Mouse (Mus musculus): ENCODE measurements around the gene Dtnbp1. TPM values are rescaled to one million over a fixed set of nuclear protein-coding genes. Genes with fewer than 3 reads are reported as not detected.
A peak's percentile ranks its signal among the peaks of the same experiment; 100 is the strongest.

Dtnbp1 gene
- polyA plus RNA-seq, 1 experiment from 2014 or later, result 148 TPM

GRCm38 (mm10) chr13:44921721-44922120, 80.2 kb downstream of the Dtnbp1 start:
- no peak overlapping the region for H3K4me2 ChIP-seq (ENCODE audit: low read depth, low read length)
- no peak overlapping the region for H3K9ac ChIP-seq (replicated peaks; ENCODE audit: low read depth, low read length)
- H3K27me3 ChIP-seq (ENCODE audit: control insufficient read depth, insufficient read depth, low read length), result no peaks in the 10 kb centered on the region
- H3K4me1 ChIP-seq (ENCODE audit: control insufficient read depth, insufficient read depth, low read length), result no peaks in the 10 kb centered on the region
- peaks cover 67% of the 10 kb centered on the region for H3K36me3 ChIP-seq (ENCODE audit: control insufficient read depth, insufficient read depth, low read length)
- 91% methylated on average over 5 of the region's 5 CpGs for WGBS
- no peaks in the 10 kb centered on the region for H3K9me3 ChIP-seq (ENCODE audit: control insufficient read depth, low read length)
- H3K4me3 ChIP-seq (ENCODE audit: low read depth, low read length), result no peak overlapping the region
- no peak for ATAC-seq (ENCODE audit: low read depth)
- H3K27ac ChIP-seq (ENCODE audit: low read depth, low read length), result no peak overlapping the region

- Histone ChIP-seq H3K4me2 (ENCODE audit: low read depth, low read length) (no peak overlapping the region), H3K4me1 (ENCODE audit: control insufficient read depth, insufficient read depth, low read length) (no peaks in the 10 kb centered on the region), H3K4me3 (ENCODE audit: low read depth, low read length) (no peak overlapping the region), H3K9ac (replicated peaks; ENCODE audit: low read depth, low read length) (no peak overlapping the region), H3K9me3 (ENCODE audit: control insufficient read depth, low read length) (no peaks in the 10 kb centered on the region), H3K27me3 (ENCODE audit: control insufficient read depth, insufficient read depth, low read length) (no peaks in the 10 kb centered on the region), H3K36me3 (ENCODE audit: control insufficient read depth, insufficient read depth, low read length) (peaks cover 73% of the 10 kb centered on the region), H3K27ac (ENCODE audit: low read depth, low read length) (no peak overlapping the region)
- no peak for ATAC-seq (ENCODE audit: low read depth)
- 67% methylated on average over 10 of the region's 10 CpGs for WGBS
Observed at GRCm38 (mm10) chr13:44921095-44921494, 80.9 kb downstream of the Dtnbp1 start.

- Histone ChIP-seq H3K4me3 (ENCODE audit: low read depth, low read length) (no peak overlapping the region), H3K4me1 (ENCODE audit: control insufficient read depth, insufficient read depth, low read length) (no peaks in the 10 kb centered on the region), H3K9ac (replicated peaks; ENCODE audit: low read depth, low read length) (no peak overlapping the region), H3K36me3 (ENCODE audit: control insufficient read depth, insufficient read depth, low read length) (peaks cover 74% of the 10 kb centered on the region), H3K9me3 (ENCODE audit: control insufficient read depth, low read length) (no peaks in the 10 kb centered on the region), H3K27ac (ENCODE audit: low read depth, low read length) (no peak overlapping the region), H3K4me2 (ENCODE audit: low read depth, low read length) (no peak overlapping the region), H3K27me3 (ENCODE audit: control insufficient read depth, insufficient read depth, low read length) (no peaks in the 10 kb centered on the region)
- ATAC-seq (ENCODE audit: low read depth), result no peak
- WGBS, result 88% methylated on average over 2 of the region's 2 CpGs
Observed at GRCm38 (mm10) chr13:44918269-44918668, 83.7 kb downstream of the Dtnbp1 start.

GRCm38 (mm10) chr13:44917202-44917601, 84.7 kb downstream of the Dtnbp1 start:
- Histone ChIP-seq H3K36me3 (ENCODE audit: control insufficient read depth, insufficient read depth, low read length) (peaks cover 70% of the 10 kb centered on the region), H3K4me2 (ENCODE audit: low read depth, low read length) (no peak overlapping the region), H3K4me1 (ENCODE audit: control insufficient read depth, insufficient read depth, low read length) (no peaks in the 10 kb centered on the region), H3K9ac (replicated peaks; ENCODE audit: low read depth, low read length) (no peak overlapping the region), H3K27ac (ENCODE audit: low read depth, low read length) (no peak overlapping the region), H3K27me3 (ENCODE audit: control insufficient read depth, insufficient read depth, low read length) (no peaks in the 10 kb centered on the region), H3K4me3 (ENCODE audit: low read depth, low read length) (no peak overlapping the region), H3K9me3 (ENCODE audit: control insufficient read depth, low read length) (no peaks in the 10 kb centered on the region)
- no peak for ATAC-seq (ENCODE audit: low read depth)
- WGBS, result 93% methylated on average over 4 of the region's 4 CpGs

- Histone ChIP-seq H3K4me2 (ENCODE audit: low read depth, low read length) (no peak overlapping the region), H3K27me3 (ENCODE audit: control insufficient read depth, insufficient read depth, low read length) (no peaks in the 10 kb centered on the region), H3K9me3 (ENCODE audit: control insufficient read depth, low read length) (no peaks in the 10 kb centered on the region), H3K9ac (replicated peaks; ENCODE audit: low read depth, low read length) (no peak overlapping the region), H3K4me1 (ENCODE audit: control insufficient read depth, insufficient read depth, low read length) (no peaks in the 10 kb centered on the region), H3K27ac (ENCODE audit: low read depth, low read length) (no peak overlapping the region), H3K36me3 (ENCODE audit: control insufficient read depth, insufficient read depth, low read length) (peaks cover 71% of the 10 kb centered on the region), H3K4me3 (ENCODE audit: low read depth, low read length) (no peak overlapping the region)
- ATAC-seq (ENCODE audit: low read depth), result no peak
- WGBS, result 68% methylated on average over 4 of the region's 4 CpGs
Observed at GRCm38 (mm10) chr13:44915945-44916344, 86.0 kb downstream of the Dtnbp1 start.

DNA sequence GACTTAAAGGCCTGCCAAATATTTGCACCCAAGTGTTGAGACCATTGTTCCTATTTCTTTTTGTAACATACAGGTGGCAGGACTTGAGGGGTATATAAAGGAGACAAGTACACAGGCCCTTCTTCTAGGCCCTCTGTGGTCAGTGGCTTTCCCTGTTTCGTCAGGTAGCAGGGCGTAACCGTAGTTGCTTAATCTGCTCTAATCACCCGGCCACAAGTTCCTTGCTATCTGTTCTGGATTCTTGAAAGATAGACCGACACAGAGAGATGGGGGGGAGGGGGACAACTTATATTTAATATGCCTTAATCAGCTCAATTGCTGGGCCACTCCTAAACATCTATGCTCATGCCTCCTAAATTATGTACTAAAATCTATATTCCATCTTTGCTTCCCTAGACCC, 86.6 kb downstream of the Dtnbp1 start:
- no peak overlapping the region for H3K4me2 ChIP-seq (ENCODE audit: low read depth, low read length)
- 96% methylated on average over 5 of the region's 5 CpGs for WGBS
- H3K27ac ChIP-seq (ENCODE audit: low read depth, low read length), result no peak overlapping the region
- ATAC-seq (ENCODE audit: low read depth), result no peak
- peaks cover 76% of the 10 kb centered on the region for H3K36me3 ChIP-seq (ENCODE audit: control insufficient read depth, insufficient read depth, low read length)
- no peak overlapping the region for H3K9ac ChIP-seq (replicated peaks; ENCODE audit: low read depth, low read length)
- H3K27me3 ChIP-seq (ENCODE audit: control insufficient read depth, insufficient read depth, low read length), result no peaks in the 10 kb centered on the region
- H3K9me3 ChIP-seq (ENCODE audit: control insufficient read depth, low read length), result no peaks in the 10 kb centered on the region
- no peaks in the 10 kb centered on the region for H3K4me1 ChIP-seq (ENCODE audit: control insufficient read depth, insufficient read depth, low read length)
- H3K4me3 ChIP-seq (ENCODE audit: low read depth, low read length), result no peak overlapping the region

DNA sequence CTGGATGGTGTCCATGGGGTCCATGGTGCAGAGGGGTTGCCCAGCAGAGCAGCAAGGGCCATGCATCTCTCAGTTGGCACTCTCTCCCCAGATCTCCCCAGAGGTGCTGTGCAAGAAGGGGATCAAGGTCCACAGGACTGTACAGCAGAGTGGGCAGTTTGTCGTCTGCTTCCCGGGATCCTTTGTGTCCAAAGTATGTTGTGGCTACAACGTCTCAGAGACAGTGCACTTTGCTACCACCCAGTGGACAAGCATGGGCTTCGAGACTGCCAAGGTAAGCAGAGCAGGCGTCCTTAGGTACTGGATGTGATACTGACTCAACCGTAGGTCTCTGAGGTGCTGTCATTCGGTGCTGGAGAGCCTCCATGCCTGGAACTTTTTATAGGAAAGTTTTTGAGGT, 88.4 kb downstream of the Dtnbp1 start:
- peaks cover 85% of the 10 kb centered on the region for H3K36me3 ChIP-seq (ENCODE audit: control insufficient read depth, insufficient read depth, low read length)
- ATAC-seq (ENCODE audit: low read depth), result 0 out of 2 replicates have a peak, but pooled peaks have one; percentile 12

DNA sequence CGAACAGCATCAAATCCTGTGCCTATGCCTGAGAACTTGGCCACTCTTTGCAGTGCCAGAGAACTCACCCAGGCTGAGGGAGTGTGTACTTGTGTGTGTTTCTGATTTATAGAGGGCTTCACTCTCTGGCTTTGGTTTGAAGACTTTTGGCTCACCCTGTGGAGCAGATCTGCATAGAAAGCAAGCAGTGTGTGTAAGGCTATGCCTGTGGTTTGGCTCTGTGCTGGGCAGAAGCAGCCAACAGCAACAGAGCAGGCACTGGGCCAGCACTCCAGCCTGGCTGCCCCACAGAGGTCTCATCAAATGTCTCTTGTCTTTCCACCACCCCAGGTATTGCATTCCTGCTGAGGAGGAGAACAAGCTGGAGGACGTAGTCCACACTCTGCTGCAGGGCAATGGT, 89.1 kb downstream of the Dtnbp1 start:
- H3K27ac ChIP-seq (ENCODE audit: low read depth, low read length), result no peak overlapping the region
- ATAC-seq (ENCODE audit: low read depth), result peak; percentile 59; the same call in 1 of the 2 replicates
- H3K4me1 ChIP-seq (ENCODE audit: control insufficient read depth, insufficient read depth, low read length), result peaks cover 3% of the 10 kb centered on the region; the same call in 1 of the 2 replicates
- no peaks in the 10 kb centered on the region for H3K27me3 ChIP-seq (ENCODE audit: control insufficient read depth, insufficient read depth, low read length)
- H3K9me3 ChIP-seq (ENCODE audit: control insufficient read depth, low read length), result no peaks in the 10 kb centered on the region
- H3K36me3 ChIP-seq (ENCODE audit: control insufficient read depth, insufficient read depth, low read length), result peaks cover 83% of the 10 kb centered on the region
- H3K4me2 ChIP-seq (ENCODE audit: low read depth, low read length), result no peak overlapping the region
- no peak overlapping the region for H3K9ac ChIP-seq (replicated peaks; ENCODE audit: low read depth, low read length)
- H3K4me3 ChIP-seq (ENCODE audit: low read depth, low read length), result no peak overlapping the region
- 57% methylated on average over 2 of the region's 2 CpGs for WGBS

More for the DNA sequence above, 88.4 kb downstream of the Dtnbp1 start:
- no peak overlapping the region for H3K9ac ChIP-seq (replicated peaks; ENCODE audit: low read depth, low read length)
- no peak overlapping the region for H3K4me3 ChIP-seq (ENCODE audit: low read depth, low read length)
- H3K27ac ChIP-seq (ENCODE audit: low read depth, low read length), result no peak overlapping the region
- no peak overlapping the region for H3K4me2 ChIP-seq (ENCODE audit: low read depth, low read length)
- no peaks in the 10 kb centered on the region for H3K27me3 ChIP-seq (ENCODE audit: control insufficient read depth, insufficient read depth, low read length)
- WGBS, result 64% methylated on average over 7 of the region's 7 CpGs
- H3K9me3 ChIP-seq (ENCODE audit: control insufficient read depth, low read length), result no peaks in the 10 kb centered on the region
- H3K4me1 ChIP-seq (ENCODE audit: control insufficient read depth, insufficient read depth, low read length), result peaks cover 2% of the 10 kb centered on the region; the same call in 1 of the 2 replicates

DNA sequence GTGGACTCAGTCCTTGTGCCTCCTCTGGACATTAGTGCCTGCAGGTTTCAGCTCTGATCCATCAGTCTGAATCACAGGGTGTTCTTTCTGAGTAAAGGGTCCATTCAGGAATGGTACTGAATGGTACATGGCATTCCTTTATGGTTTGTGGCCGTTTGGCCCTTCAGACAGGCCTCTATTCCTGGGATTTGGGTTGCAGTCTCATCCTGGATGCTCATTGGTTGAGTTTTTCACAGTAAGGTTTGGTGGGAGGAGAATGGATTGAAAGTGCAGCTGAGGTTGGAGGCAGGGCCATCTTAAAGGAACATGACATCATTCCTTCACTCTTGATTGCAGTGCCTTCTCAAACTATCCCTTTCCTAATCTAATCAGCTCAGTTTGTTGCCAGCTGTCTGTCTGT, 93.2 kb downstream of the Dtnbp1 start:
- H3K36me3 ChIP-seq (ENCODE audit: control insufficient read depth, insufficient read depth, low read length), result peaks cover 63% of the 10 kb centered on the region

More for the DNA sequence above, 93.2 kb downstream of the Dtnbp1 start:
- no peak for ATAC-seq (ENCODE audit: low read depth)
- H3K27me3 ChIP-seq (ENCODE audit: control insufficient read depth, insufficient read depth, low read length), result no peaks in the 10 kb centered on the region
- no peak overlapping the region for H3K9ac ChIP-seq (replicated peaks; ENCODE audit: low read depth, low read length)
- H3K27ac ChIP-seq (ENCODE audit: low read depth, low read length), result no peak overlapping the region
- H3K4me1 ChIP-seq (ENCODE audit: control insufficient read depth, insufficient read depth, low read length), result peaks cover 8% of the 10 kb centered on the region; the same call in 1 of the 2 replicates
- no peaks in the 10 kb centered on the region for H3K9me3 ChIP-seq (ENCODE audit: control insufficient read depth, low read length)
- no peak overlapping the region for H3K4me2 ChIP-seq (ENCODE audit: low read depth, low read length)
- H3K4me3 ChIP-seq (ENCODE audit: low read depth, low read length), result no peak overlapping the region
- WGBS, result 9% methylated on average over 1 of the region's 1 CpGs
